Mouse (Mus musculus) forebrain, embryonic 12.5 days (tissue): ENCODE results near the gene Nog. TPM values are rescaled to one million over a fixed set of nuclear protein-coding genes. Genes with fewer than 3 reads are reported as not detected.

Experiments
- ATAC-seq: fragments of 200-750 bp; cut with Nextera tagmentation; 2 replicates; pipeline ENCODE4 v1.8.0; 2017; ENCODE audit warnings: moderate TSS enrichment; ENCODE audit not compliant: low FRiP score
- H3K27ac ChIP-seq: fragments of 300-500 bp; sonication (generic); 2 replicates; pipeline ENCODE4 v1.5.1; 2016; ENCODE audit warnings: mild to moderate bottlenecking
- H3K27me3 ChIP-seq: fragments of 300-500 bp; sonication (generic); 2 replicates; pipeline ENCODE4 v1.6.1; 2016; ENCODE audit warnings: mild to moderate bottlenecking
- H3K36me3 ChIP-seq: fragments of 300-500 bp; sonication (generic); replicated peaks from 2 replicates; pipeline ENCODE4 v1.6.1; 2016; ENCODE audit warnings: mild to moderate bottlenecking
- H3K4me1 ChIP-seq: fragments of 300-500 bp; sonication (generic); 2 replicates; pipeline ENCODE4 v1.6.1; 2016
- H3K4me2 ChIP-seq: fragments of 300-500 bp; sonication (generic); 2 replicates; pipeline ENCODE4 v1.6.1; 2016; ENCODE audit warnings: mild to moderate bottlenecking, moderate library complexity
- H3K4me3 ChIP-seq: fragments of 300-500 bp; sonication (generic); replicated peaks from 2 replicates; pipeline ENCODE4 v1.5.1; 2016; ENCODE audit warnings: mild to moderate bottlenecking
- H3K9ac ChIP-seq: fragments of 300-500 bp; sonication (generic); 2 replicates; pipeline ENCODE4 v1.6.1; 2016; ENCODE audit warnings: mild to moderate bottlenecking
- H3K9me3 ChIP-seq: fragments of 300-500 bp; sonication (generic); 2 replicates; pipeline ENCODE4 v1.6.1; 2016
- WGBS: fragments of 180-500 bp; shearing (Covaris S2); methylation state at CpG from one replicate; pipeline ENCODE4 v1.1.7; 2016; 5-methylcytosine and 5-hydroxymethylcytosine counted together
- polyA plus RNA-seq: library from polyadenylated mRNA; unstranded; fragments of >200 nt; fragmentation: Nextera tagmentation; extraction: Ambion mirVana; gene quantifications from 2 replicates; pipeline ENCODE4 v1.2.1, GENCODE M21; 2016

The Nog gene
- polyA plus RNA-seq, 1 experiment from 2014 or later: 6.4 TPM

DNA sequence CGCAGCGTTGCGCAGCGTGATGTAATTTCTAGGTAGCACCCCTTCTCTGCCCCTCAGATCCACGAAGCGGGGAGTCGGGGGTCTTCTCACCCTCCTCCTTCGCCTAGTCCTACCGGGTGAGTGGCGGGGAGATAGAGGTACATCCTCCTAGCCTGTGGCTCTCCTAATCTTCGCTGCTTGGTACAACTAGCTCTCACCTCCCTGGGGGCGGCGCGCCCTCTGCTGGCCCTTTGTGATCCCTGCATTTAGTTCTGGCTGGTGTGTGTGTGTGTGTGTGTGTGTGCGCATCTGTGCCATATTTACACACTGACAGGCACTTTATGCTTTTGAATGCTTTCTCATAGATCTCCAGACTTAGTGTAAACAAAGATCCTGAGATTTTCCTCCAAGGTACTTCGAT, 1.3 kb upstream of the Nog start:
- no peaks in the 10 kb centered on the region for H3K36me3 ChIP-seq

DNA sequence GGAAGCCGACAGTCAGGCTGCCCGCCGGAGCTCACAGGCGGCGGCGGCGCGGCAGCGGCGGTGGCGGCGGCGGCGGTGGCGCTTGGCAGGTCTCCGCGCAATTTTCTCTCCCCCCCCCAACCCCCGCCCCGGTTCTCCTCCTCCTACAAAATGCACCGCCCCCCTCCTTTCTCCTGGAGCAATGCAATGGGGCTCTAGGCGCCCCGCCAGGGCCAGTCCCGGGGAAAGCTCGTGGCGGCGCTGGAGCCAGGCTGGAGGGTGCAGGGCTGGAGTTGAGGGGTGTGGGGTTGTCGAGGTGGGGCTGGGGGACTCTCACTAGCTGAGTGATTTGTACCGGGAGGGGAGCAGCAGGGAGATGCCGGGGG, 666 bp upstream of the Nog start:
- Histone ChIP-seq H3K4me3 (peak overlapping the region; percentile 73), H3K4me2 (peak overlapping the region; percentile 87), H3K4me1 (peaks cover 28% of the 10 kb centered on the region), H3K27me3 (peaks cover 2% of the 10 kb centered on the region; the same call in 1 of the 2 replicates), H3K9ac (peak overlapping the region; percentile 82), H3K36me3 (no peaks in the 10 kb centered on the region), H3K27ac (peak overlapping the region; percentile 95), H3K9me3 (no peaks in the 10 kb centered on the region; the same call in 1 of the 2 replicates)
- WGBS: 1% methylated on average over 20 of the region's 29 CpGs
- ATAC-seq: peak; percentile 63

More for the DNA sequence above, 1.3 kb upstream of the Nog start:
- peak overlapping the region; percentile 73 for H3K4me3 ChIP-seq
- H3K9me3 ChIP-seq: no peaks in the 10 kb centered on the region; the same call in 1 of the 2 replicates
- under 1% methylated on average over 16 of the region's 16 CpGs for WGBS
- peak overlapping the region; percentile 87 for H3K4me2 ChIP-seq
- H3K9ac ChIP-seq: peak overlapping the region; percentile 82
- peak; percentile 65 for ATAC-seq
- peaks cover 2% of the 10 kb centered on the region; the same call in 1 of the 2 replicates for H3K27me3 ChIP-seq
- H3K27ac ChIP-seq: peak overlapping the region; percentile 95
- peaks cover 24% of the 10 kb centered on the region for H3K4me1 ChIP-seq

- H3K9me3 ChIP-seq: no peaks in the 10 kb centered on the region; the same call in 1 of the 2 replicates
- peak overlapping the region; percentile 87 for H3K4me2 ChIP-seq
- peak overlapping the region; percentile 82 for H3K9ac ChIP-seq
- H3K36me3 ChIP-seq: no peaks in the 10 kb centered on the region
- peak overlapping the region; percentile 73 for H3K4me3 ChIP-seq
- H3K27me3 ChIP-seq: peaks cover 4% of the 10 kb centered on the region
- no peak for ATAC-seq
- peaks cover 35% of the 10 kb centered on the region for H3K4me1 ChIP-seq
- H3K27ac ChIP-seq: peak overlapping the region; percentile 95
- under 1% methylated on average over 53 of the region's 53 CpGs for whole genome bisulfite sequencing
Observed at GRCm38 (mm10) chr11:89301331-89302055, 639 bp downstream of the Nog start.

DNA sequence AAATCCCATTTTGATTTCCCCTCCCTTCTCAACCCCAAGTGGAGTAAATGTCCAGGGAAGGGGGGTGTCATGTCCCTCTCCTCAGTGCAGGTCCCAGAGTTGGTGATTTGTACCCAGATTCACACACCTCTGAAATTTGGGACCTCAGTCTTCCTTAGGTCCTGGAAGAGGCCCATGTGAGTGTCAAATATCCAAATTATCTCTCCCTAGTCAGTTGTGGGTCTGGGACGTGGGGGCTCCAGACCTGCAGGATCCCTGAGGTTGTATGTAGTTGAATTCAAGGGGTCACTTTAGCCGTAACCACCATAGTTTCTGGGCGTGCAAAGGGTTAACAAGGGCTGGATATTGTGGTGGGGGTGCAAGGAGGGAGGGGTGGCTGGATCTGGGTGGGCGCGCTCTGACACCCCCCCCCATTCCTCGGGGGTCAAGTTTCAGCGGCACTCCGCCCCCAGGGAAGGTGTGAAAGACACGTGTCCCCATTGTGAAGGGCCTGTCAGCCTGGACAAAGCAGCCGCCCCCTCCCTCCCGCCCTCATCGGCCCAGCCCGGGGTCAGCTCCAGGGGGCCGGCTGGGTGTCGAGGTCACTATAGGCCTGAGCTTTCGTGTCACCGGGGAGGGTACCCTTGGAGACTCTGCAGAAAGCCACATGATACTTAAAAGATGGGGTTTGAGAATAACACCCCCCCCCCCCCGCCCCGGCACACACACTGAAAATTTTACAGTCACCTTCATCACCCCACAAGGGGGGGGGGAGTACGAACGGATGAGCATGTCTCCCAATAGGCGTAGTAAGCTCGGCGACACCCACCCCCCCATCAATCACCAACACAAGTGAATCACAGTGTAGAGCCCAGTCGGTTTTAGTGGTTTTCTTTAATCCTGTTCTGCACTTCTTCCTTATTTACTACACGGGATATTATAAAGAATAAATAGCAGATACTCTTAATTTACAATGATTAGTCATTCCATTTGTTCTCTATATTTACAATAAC, 2.1 kb downstream of the Nog start:
- Histone ChIP-seq H3K27me3 (peaks cover 17% of the 10 kb centered on the region), H3K4me2 (peak overlapping the region; percentile 87), H3K27ac (peak overlapping the region; percentile 89), H3K36me3 (no peaks in the 10 kb centered on the region), H3K9me3 (no peaks in the 10 kb centered on the region), H3K4me1 (peaks cover 35% of the 10 kb centered on the region), H3K9ac (peak overlapping the region; percentile 49), H3K4me3 (peak overlapping the region; percentile 39)
- whole genome bisulfite sequencing: under 1% methylated on average over 25 of the region's 26 CpGs
- ATAC-seq: no peak

- Histone ChIP-seq H3K4me2 (peak overlapping the region; percentile 87), H3K9me3 (no peaks in the 10 kb centered on the region), H3K36me3 (no peaks in the 10 kb centered on the region), H3K4me3 (peak overlapping the region; percentile 39), H3K27ac (peak overlapping the region; percentile 89), H3K27me3 (peaks cover 14% of the 10 kb centered on the region), H3K4me1 (peaks cover 35% of the 10 kb centered on the region), H3K9ac (peak overlapping the region; percentile 55; the same call in 1 of the 2 replicates)
- ATAC-seq: peak; percentile 69
- WGBS: under 1% methylated on average over 29 of the region's 36 CpGs
Observed at GRCm38 (mm10) chr11:89299116-89299783, 2.9 kb downstream of the Nog start.

DNA sequence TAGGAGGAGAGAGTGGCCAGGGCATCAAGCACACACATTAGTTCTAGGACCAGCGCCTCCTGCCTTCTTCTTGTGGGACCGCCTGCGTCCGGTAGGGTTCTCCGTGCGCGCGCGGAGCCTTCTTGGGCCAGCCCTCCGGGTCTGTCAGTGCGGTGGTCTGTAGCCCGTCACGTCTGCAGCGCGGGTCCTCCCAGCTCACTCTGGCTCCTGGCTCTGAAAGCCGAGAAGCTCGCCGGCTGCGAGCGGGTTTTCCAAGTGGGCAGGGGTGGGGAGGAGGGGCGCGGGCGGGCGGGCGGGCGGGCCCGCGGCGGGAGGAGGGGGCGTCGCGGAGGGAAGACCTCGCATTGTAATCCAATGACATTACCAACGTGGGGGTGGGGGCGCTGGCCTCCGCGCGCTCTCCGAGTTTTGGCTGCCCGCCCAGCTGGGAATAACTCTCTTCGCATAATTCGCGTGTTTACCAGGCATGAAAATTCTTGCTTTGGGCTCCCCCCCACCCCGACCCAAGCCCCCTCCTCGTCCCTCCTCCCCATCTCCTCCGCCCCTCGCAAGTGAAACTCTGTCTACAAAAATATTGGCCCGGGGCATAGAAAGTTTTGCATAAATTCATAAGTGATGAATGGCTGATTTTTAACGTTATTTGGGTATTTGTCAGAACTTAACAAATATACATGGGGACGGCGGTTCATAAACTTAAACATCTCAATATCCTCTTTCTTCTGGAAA, 3.7 kb downstream of the Nog start:
- under 1% methylated on average over 42 of the region's 51 CpGs for WGBS
- H3K4me2 ChIP-seq: peak overlapping the region; percentile 87
- no peaks in the 10 kb centered on the region for H3K9me3 ChIP-seq
- peak overlapping the region; percentile 55 for H3K9ac ChIP-seq
- no peaks in the 10 kb centered on the region for H3K36me3 ChIP-seq
- H3K4me1 ChIP-seq: peaks cover 35% of the 10 kb centered on the region
- peak overlapping the region; percentile 89 for H3K27ac ChIP-seq
- H3K27me3 ChIP-seq: peaks cover 14% of the 10 kb centered on the region
- peak; percentile 64 for ATAC-seq
- peak overlapping the region; percentile 39 for H3K4me3 ChIP-seq

- no peaks in the 10 kb centered on the region for H3K9me3 ChIP-seq
- H3K36me3 ChIP-seq: no peaks in the 10 kb centered on the region
- WGBS: 8% methylated on average over 5 of the region's 5 CpGs
- no peak for ATAC-seq
- H3K27ac ChIP-seq: peak overlapping the region; percentile 89
- H3K9ac ChIP-seq: peak overlapping the region; percentile 55
- H3K27me3 ChIP-seq: peaks cover 14% of the 10 kb centered on the region
- H3K4me2 ChIP-seq: peak overlapping the region; percentile 87
- H3K4me1 ChIP-seq: peaks cover 33% of the 10 kb centered on the region
- H3K4me3 ChIP-seq: no peak overlapping the region
Observed at GRCm38 (mm10) chr11:89297521-89297920, 4.6 kb downstream of the Nog start.

DNA sequence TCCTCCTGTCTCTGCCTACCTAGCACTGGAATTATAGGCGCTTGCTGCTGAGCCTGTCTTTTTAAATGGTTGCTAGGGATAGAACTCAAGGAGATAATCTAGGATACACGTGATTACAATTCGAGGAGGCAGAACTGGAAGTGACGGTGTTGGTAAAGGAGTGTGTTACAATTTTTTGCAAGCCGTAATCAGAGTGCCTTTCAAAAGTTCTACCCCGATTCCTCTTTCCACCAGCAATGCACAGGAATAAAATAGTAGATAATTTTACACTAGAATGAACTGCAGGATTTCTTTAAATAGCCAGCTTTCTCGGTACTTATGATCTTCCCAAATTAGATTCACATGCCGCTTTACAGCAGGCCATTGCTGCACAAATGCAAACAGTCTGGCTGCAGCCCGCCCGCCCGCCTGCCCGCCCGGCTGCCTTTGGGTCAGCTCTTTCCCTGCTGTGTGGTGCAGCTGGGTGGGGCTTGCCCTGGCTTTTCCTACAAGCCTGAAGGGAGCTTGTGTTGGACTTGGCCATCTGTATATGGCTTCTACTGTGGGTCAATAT, 32.2 kb downstream of the Nog start:
- 86% methylated on average over 13 of the region's 13 CpGs for WGBS
- H3K27me3 ChIP-seq: no peaks in the 10 kb centered on the region
- no peaks in the 10 kb centered on the region for H3K9me3 ChIP-seq
- no peak overlapping the region for H3K9ac ChIP-seq
- ATAC-seq: no peak
- H3K4me1 ChIP-seq: no peaks in the 10 kb centered on the region
- no peak overlapping the region for H3K27ac ChIP-seq
- H3K4me3 ChIP-seq: no peak overlapping the region
- H3K36me3 ChIP-seq: no peaks in the 10 kb centered on the region
- H3K4me2 ChIP-seq: no peak overlapping the region

DNA sequence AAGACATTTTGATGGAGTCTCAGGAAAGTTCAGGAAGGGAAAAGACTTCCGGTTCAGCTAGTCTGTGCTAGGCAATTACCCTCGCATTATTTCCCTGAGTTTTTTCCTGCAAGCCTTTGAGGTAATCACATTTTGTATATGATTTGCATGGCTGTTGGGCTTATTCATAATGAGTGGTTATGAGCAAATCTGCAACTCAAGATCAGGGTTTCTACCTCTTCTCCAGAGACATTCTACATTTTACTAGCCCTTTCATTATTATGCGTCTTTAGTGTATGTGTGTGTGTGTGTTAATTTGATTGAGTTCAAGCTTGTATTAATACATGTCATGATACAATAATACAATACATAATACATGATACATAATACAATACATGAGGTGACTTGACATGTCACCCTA, 34.6 kb downstream of the Nog start:
- H3K4me1 ChIP-seq: peaks cover 5% of the 10 kb centered on the region; the same call in 1 of the 2 replicates
- H3K9me3 ChIP-seq: no peaks in the 10 kb centered on the region
- no peak overlapping the region for H3K4me3 ChIP-seq
- H3K36me3 ChIP-seq: no peaks in the 10 kb centered on the region
- H3K9ac ChIP-seq: no peak overlapping the region
- no peak for ATAC-seq
- H3K4me2 ChIP-seq: no peak overlapping the region
- WGBS: 97% methylated on average over 3 of the region's 3 CpGs
- H3K27ac ChIP-seq: no peak overlapping the region
- no peaks in the 10 kb centered on the region for H3K27me3 ChIP-seq

DNA sequence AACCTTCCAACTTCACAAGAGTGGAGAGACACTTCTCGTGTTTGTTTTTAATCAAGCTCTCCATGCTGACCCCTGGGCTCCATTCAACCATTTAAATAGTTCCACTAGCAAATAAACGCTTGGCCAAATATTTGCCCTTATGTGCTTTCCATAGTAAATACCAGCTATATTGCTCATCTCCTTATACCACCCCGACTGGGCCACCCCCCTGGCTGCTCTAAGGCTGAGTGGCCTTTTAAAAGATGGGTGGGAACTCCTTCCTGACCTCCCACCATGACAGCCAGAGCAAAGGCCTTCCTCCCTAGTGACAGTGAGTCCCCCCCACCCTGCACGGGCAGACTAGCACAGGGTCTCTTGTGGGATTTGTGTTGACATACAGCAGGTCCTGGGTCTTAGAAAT, 37.1 kb downstream of the Nog start:
- H3K27me3 ChIP-seq: no peaks in the 10 kb centered on the region
- H3K9ac ChIP-seq: no peak overlapping the region
- no peak for ATAC-seq
- H3K4me2 ChIP-seq: no peak overlapping the region
- 62% methylated on average over 4 of the region's 4 CpGs for WGBS
- H3K4me1 ChIP-seq: peaks cover 9% of the 10 kb centered on the region
- H3K4me3 ChIP-seq: no peak overlapping the region
- no peak overlapping the region for H3K27ac ChIP-seq
- no peaks in the 10 kb centered on the region for H3K9me3 ChIP-seq
- H3K36me3 ChIP-seq: no peaks in the 10 kb centered on the region

GRCm38 (mm10) chr11:89259338-89259915, 42.7 kb downstream of the Nog start:
- Histone ChIP-seq H3K9ac (no peak overlapping the region), H3K36me3 (no peaks in the 10 kb centered on the region), H3K27me3 (no peaks in the 10 kb centered on the region), H3K27ac (peak overlapping the region; percentile 65), H3K4me1 (peaks cover 33% of the 10 kb centered on the region), H3K4me3 (no peak overlapping the region), H3K4me2 (no peak overlapping the region), H3K9me3 (no peaks in the 10 kb centered on the region)
- WGBS: 12% methylated on average over 7 of the region's 7 CpGs
- ATAC-seq: peak; percentile 80
